In the genomic region with DNA sequence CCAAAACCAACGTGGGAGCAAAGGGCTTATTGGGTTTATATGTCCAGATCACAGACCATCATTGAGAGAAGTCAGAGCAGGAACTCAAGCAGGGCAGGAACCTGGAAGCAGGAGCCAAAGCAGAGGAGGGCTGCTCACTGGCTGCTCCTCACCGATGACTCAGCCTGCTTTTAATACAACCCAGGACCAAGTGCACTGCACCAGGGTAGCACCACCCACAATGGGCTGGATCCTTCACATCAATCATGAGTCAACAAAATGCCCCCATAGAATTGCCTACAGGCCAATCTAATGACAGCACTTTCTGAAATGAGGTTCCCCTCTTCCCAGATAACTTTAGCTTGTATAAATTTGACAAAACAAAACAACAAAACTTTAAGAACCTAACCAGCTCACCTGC, we compare ENCODE assay signal across 28 mouse cellular contexts. TPM values are rescaled to one million over a fixed set of nuclear protein-coding genes. Genes with fewer than 3 reads are reported as not detected.
DNase-seq lines count a peak whose midpoint lies in the region; ATAC-seq and TF ChIP-seq lines count a peak whose summit lies in the region.
"Had no signal": no experiment of that assay in that cellular context is flagged by ENCODE, and none has a peak within 500 bp of the region (broad histone marks: within the 10 kb centered on the region; RNA-seq: fewer than 3 reads in every experiment).

No protein-coding gene starts in this region.

- H3K79me2 ChIP-seq in CH12.LX (replicated peaks; ENCODE audit: control insufficient read depth, extremely low read depth, insufficient read depth, poor library complexity, severe bottlenecking) = no peaks in the 10 kb centered on the region

- no peaks in the 10 kb centered on the region for H3K36me3 ChIP-seq in liver, embryonic 13.5 days
- no peaks in the 10 kb centered on the region for H3K36me3 ChIP-seq in CH12.LX (replicated peaks in 1 of 2; ENCODE audit: control insufficient read depth in 1 of 2, insufficient read depth in 1 of 2, low read length in 1 of 2)
- H3K36me3 ChIP-seq in forebrain, embryonic 10.5 days (replicated peaks) = peaks cover 17% of the 10 kb centered on the region
- H3K36me3 ChIP-seq: forebrain, embryonic 15.5 days; G1E had no signal

- TF ChIP-seq CTCF in CH12.LX (conservative IDR thresholded peaks at IDR 0.05 in 1 of 2, IDR thresholded peaks at IDR 0.05 in 1 of 2; ENCODE audit: low read depth in 2 of 2, low read length in 2 of 2) = no peak

- no peak for TF ChIP-seq POLR2A in CH12.LX (IDR thresholded peaks at IDR 0.05; ENCODE audit: low read depth, low read length)

- H3K4me1 ChIP-seq in liver, embryonic 13.5 days (replicated peaks) = no peaks in the 10 kb centered on the region
- peaks cover 0 to 7% of the 10 kb centered on the region in 2 experiments; a peak in 2 of 4 replicates for H3K4me1 ChIP-seq in CH12.LX (ENCODE audit: control insufficient read depth in 1 of 2, insufficient read depth in 2 of 2)
- peaks cover 6% of the 10 kb centered on the region; the same call in 1 of the 2 replicates for H3K4me1 ChIP-seq in forebrain, embryonic 10.5 days
- H3K4me1 ChIP-seq: embryonic facial prominence, embryonic 10.5 days had no signal

- H3K9me3 ChIP-seq in liver, embryonic 13.5 days (replicated peaks) = no peaks in the 10 kb centered on the region
- H3K9me3 ChIP-seq in CH12.LX (replicated peaks; ENCODE audit: low read length) = peaks cover 14% of the 10 kb centered on the region
- peaks cover 10% of the 10 kb centered on the region for H3K9me3 ChIP-seq in forebrain, embryonic 10.5 days
- H3K9me3 ChIP-seq: forebrain, embryonic 12.5 days; forebrain, embryonic 15.5 days; G1E had no signal

- TF ChIP-seq EP300 in CH12.LX (IDR thresholded peaks at IDR 0.05; ENCODE audit: low read length) = no peak

- DNase-seq in liver, embryonic 13.5 days = no peak
- no peak for DNase-seq in liver
- DNase-seq in CH12.LX (ENCODE audit: extremely low read depth) = peak; percentile 23
- no peak for DNase-seq in yolk sac, embryonic 10.5 days (ENCODE audit: low spot score)
- DNase-seq in forebrain, embryonic 10.5 days (ENCODE audit: extremely low spot score, low spot score) = no peak
- DNase-seq: adrenal gland, adult 8-10 months; adrenal gland, postnatal 25 days; cerebellum, adult 11-12 months; cerebellum, adult 8-10 months; cerebellum, postnatal 10 days; cerebellum, postnatal 36 days; embryo, embryonic 11 days; gastrocnemius, postnatal 25 days; heart, adult 18-20 months; heart, postnatal 14 days; heart, postnatal 4 days had no signal

- in situ Hi-C loops in CH12.LX (cut with MboI; ENCODE audit: low pct_ligation_motif_present, low pct_unique_long_range_greater_than_20kb, low sequenced_read_pairs) = no loop called here

- 32% methylated on average over 2 of the region's 2 CpGs for WGBS in liver, embryonic 13.5 days (ENCODE audit: insufficient replicate concordance)
- 54% methylated on average over 2 of the region's 2 CpGs for WGBS in forebrain, embryonic 10.5 days

- no peak for TF ChIP-seq RAD21 in CH12.LX (IDR thresholded peaks at IDR 0.05; ENCODE audit: low read depth, low read length)

- H3K27ac ChIP-seq in liver, embryonic 13.5 days = no peak overlapping the region
- H3K27ac ChIP-seq in CH12.LX (ENCODE audit: insufficient read depth, low read depth) = no peak overlapping the region
- no peak overlapping the region for H3K27ac ChIP-seq in forebrain, embryonic 10.5 days
- H3K27ac ChIP-seq: embryonic facial prominence, embryonic 10.5 days; embryonic facial prominence, embryonic 13.5 days; forebrain, embryonic 12.5 days; forebrain, embryonic 15.5 days; heart, embryonic 13.5 days; hindbrain, embryonic 14.5 days; hindbrain, postnatal 0 days had no signal

- ATAC-seq in liver, embryonic 13.5 days (ENCODE audit: low read depth) = 0 out of 2 replicates have a peak, but pooled peaks have one; percentile 50
- peak; percentile 75 for ATAC-seq in erythroblast, adult 5-6 weeks (replicated peaks; ENCODE audit: low FRiP score, poor library complexity, severe bottlenecking)
- ATAC-seq: activated CD4-positive, CD25-positive, alpha-beta regulatory T cell, adult 4 months; forebrain, embryonic 15.5 days; hindbrain, postnatal 0 days; inflammation-experienced regulatory T-cells, adult 6 months; intestine, embryonic 16.5 days had no signal

- H3K4me3 ChIP-seq in liver, embryonic 13.5 days (replicated peaks) = no peak overlapping the region
- no peak overlapping the region for H3K4me3 ChIP-seq in CH12.LX (replicated peaks in 1 of 3; ENCODE audit: low read depth in 2 of 3, low read length in 2 of 3, poor library complexity in 1 of 3)
- no peak overlapping the region for H3K4me3 ChIP-seq in forebrain, embryonic 10.5 days
- H3K4me3 ChIP-seq: embryonic facial prominence, embryonic 10.5 days; embryonic facial prominence, embryonic 13.5 days; forebrain, embryonic 12.5 days; forebrain, embryonic 15.5 days; heart, embryonic 13.5 days had no signal

- H3K9ac ChIP-seq in liver, embryonic 13.5 days = no peak overlapping the region
- no peak overlapping the region for H3K9ac ChIP-seq in CH12.LX (ENCODE audit: insufficient read depth, low read depth)
- H3K9ac ChIP-seq: embryonic facial prominence, embryonic 13.5 days; forebrain, embryonic 12.5 days; forebrain, embryonic 15.5 days; heart, embryonic 13.5 days; hindbrain, embryonic 14.5 days had no signal

- dilution Hi-C loops in CH12.LX (cut with MboI; ENCODE audit: extremely low pct_ligation_motif_present, extremely low pct_unique_long_range_greater_than_20kb, low sequenced_read_pairs) = no loop called here

- H3K27me3 ChIP-seq in liver, embryonic 13.5 days = peaks cover 5% of the 10 kb centered on the region
- H3K27me3 ChIP-seq in CH12.LX (replicated peaks) = no peaks in the 10 kb centered on the region
- H3K27me3 ChIP-seq in forebrain, embryonic 10.5 days (ENCODE audit: poor library complexity, severe bottlenecking) = peaks cover 6% of the 10 kb centered on the region; the same call in 1 of the 2 replicates
- H3K27me3 ChIP-seq: embryonic facial prominence, embryonic 13.5 days; forebrain, embryonic 12.5 days; forebrain, embryonic 15.5 days had no signal

- no peak overlapping the region for H3K4me2 ChIP-seq in liver, embryonic 13.5 days
- no peak overlapping the region for H3K4me2 ChIP-seq in CH12.LX (ENCODE audit: insufficient read depth, low read depth, poor library complexity, severe bottlenecking)
- H3K4me2 ChIP-seq: embryonic facial prominence, embryonic 13.5 days; forebrain, embryonic 12.5 days; forebrain, embryonic 15.5 days; heart, embryonic 13.5 days; hindbrain, embryonic 14.5 days had no signal

TF ChIP-seq in CH12.LX, 34 proteins besides CTCF, POLR2A, EP300 and RAD21:
- TF ChIP-seq CHD1 (IDR thresholded peaks at IDR 0.05; ENCODE audit: low read depth, low read length) = no peak
- no peak for TF ChIP-seq E2F4 (IDR thresholded peaks at IDR 0.05; ENCODE audit: insufficient replicate concordance, low read depth, low read length)
- no peak for TF ChIP-seq USF1 (IDR thresholded peaks at IDR 0.05; ENCODE audit: low read depth, low read length)
- TF ChIP-seq TBP (conservative IDR thresholded peaks at IDR 0.05; ENCODE audit: low read depth, low read length) = no peak

RNA-seq across cellular contexts. Expression of a gene that starts 16.8 kb away (rescaled TPM):
- polyA plus RNA-seq in liver, embryonic 13.5 days (2015; fragmentation: Nextera tagmentation; extraction: Ambion mirVana) = 11.2 and 11.5 TPM in 2 replicates
- total RNA-seq in CH12.LX (2012; rRNA removed) = 35.8 and 43.0 TPM in 2 replicates
- total RNA-seq in CH12.LX (2014; rRNA removed) = 13.0 and 14.0 TPM in 2 replicates
- 147 and 148 TPM in 2 replicates for polyA plus RNA-seq in CH12.LX (2012; ENCODE audit: insufficient read length, low read depth)
- 2.1 and 2.5 TPM in 2 replicates for total RNA-seq in erythroblast, adult 5-6 weeks (2015; ENCODE audit: low replicate concordance)
- 3.2 and 7.8 TPM in 2 replicates for total RNA-seq in erythroblast, adult 5-6 weeks (2017; ENCODE audit: low replicate concordance)
- polyA plus RNA-seq in forebrain, embryonic 10.5 days (2016; fragmentation: Nextera tagmentation; extraction: Ambion mirVana) = 24.8 and 25.9 TPM in 2 replicates

RNA-seq across cellular contexts. Expression of a gene that starts 43.0 kb away (rescaled TPM):
- 157 and 209 TPM in 2 replicates for polyA plus RNA-seq in liver, embryonic 13.5 days (2015; fragmentation: Nextera tagmentation; extraction: Ambion mirVana)
- total RNA-seq in CH12.LX (2012; rRNA removed) = 416 and 617 TPM in 2 replicates
- 812 and 852 TPM in 2 replicates for total RNA-seq in CH12.LX (2014; rRNA removed)
- 705 and 730 TPM in 2 replicates for polyA plus RNA-seq in CH12.LX (2012; ENCODE audit: insufficient read length, low read depth)
- total RNA-seq in erythroblast, adult 5-6 weeks (2015; ENCODE audit: low replicate concordance) = 216 and 317 TPM in 2 replicates
- total RNA-seq in erythroblast, adult 5-6 weeks (2017; ENCODE audit: low replicate concordance) = 505 and 650 TPM in 2 replicates
- 404 and 428 TPM in 2 replicates for polyA plus RNA-seq in forebrain, embryonic 10.5 days (2016; fragmentation: Nextera tagmentation; extraction: Ambion mirVana)
